Mouse (Mus musculus) MEL (cell line): ENCODE measurements around the gene Ascl4.

Experiments used
- CTCF ChIP-seq, 3 experiments: IDR thresholded peaks in 2 of 3; conservative IDR thresholded peaks in 1 of 3; 2 replicates each; pipeline ENCODE4 v1.5.1; 2011 to 2012; ENCODE audit warnings: low read length in 3 of 3, low read depth in 2 of 3, mild to moderate bottlenecking in 2 of 3, improper control_type of control experiment in 1 of 3, inconsistent platforms in 1 of 3, mixed read lengths in 1 of 3, moderate library complexity in 1 of 3; ENCODE audit not compliant: control insufficient read depth in 1 of 3, insufficient read depth in 1 of 3, poor library complexity in 1 of 3, severe bottlenecking in 1 of 3
- GABPA ChIP-seq: IDR thresholded peaks from 2 replicates; pipeline ENCODE4 v1.6.1; 2012; ENCODE audit warnings: low read depth, mild to moderate bottlenecking, inconsistent platforms, low read length, improper control_type of control experiment, moderate library complexity
- MAFK ChIP-seq: IDR thresholded peaks from 2 replicates; pipeline ENCODE4 v1.6.1; 2011; ENCODE audit warnings: low read depth, mild to moderate bottlenecking, low read length, improper control_type of control experiment, borderline replicate concordance
- POLR2A ChIP-seq, 2 experiments: IDR thresholded peaks; 2 replicates each; pipeline ENCODE4 v1.6.1; 2011 to 2012; ENCODE audit warnings: low read length in 2 of 2, mild to moderate bottlenecking in 2 of 2, control low read depth in 1 of 2, improper control_type of control experiment in 1 of 2, low read depth in 1 of 2, moderate library complexity in 1 of 2; ENCODE audit not compliant: control insufficient read depth in 1 of 2, insufficient read depth in 1 of 2, poor library complexity in 1 of 2
- TAL1 ChIP-seq: IDR thresholded peaks from 2 replicates; pipeline ENCODE4 v1.6.1; 2012; ENCODE audit warnings: mild to moderate bottlenecking, inconsistent platforms, low read length, moderate library complexity, mixed read lengths

- TF ChIP-seq MAFK (no peak), GABPA (no peak), CTCF (IDR thresholded peaks at IDR 0.05 in 2 of 3, conservative IDR thresholded peaks at IDR 0.05 in 1 of 3; ENCODE audit: control insufficient read depth in 1 of 3, insufficient read depth in 1 of 3, low read depth in 2 of 3, low read length in 3 of 3, poor library complexity in 1 of 3, severe bottlenecking in 1 of 3) (no peak), TAL1 (no peak), POLR2A (IDR thresholded peaks at IDR 0.05; ENCODE audit: control insufficient read depth in 1 of 2, insufficient read depth in 1 of 2, low read depth in 1 of 2, low read length in 2 of 2, poor library complexity in 1 of 2) (no peak)
These were observed 39.0 kb downstream of the Ascl4 start for GRCm38 (mm10) chr10:85966476-85966875.
